Mouse (Mus musculus): ENCODE results near the gene Fkbp5.
"Not testable (repeated sequence)": the region's sequence is repeated elsewhere in the genome, so short reads cannot be mapped to it uniquely, and the experiment has no call there.

The Fkbp5 gene

DNA sequence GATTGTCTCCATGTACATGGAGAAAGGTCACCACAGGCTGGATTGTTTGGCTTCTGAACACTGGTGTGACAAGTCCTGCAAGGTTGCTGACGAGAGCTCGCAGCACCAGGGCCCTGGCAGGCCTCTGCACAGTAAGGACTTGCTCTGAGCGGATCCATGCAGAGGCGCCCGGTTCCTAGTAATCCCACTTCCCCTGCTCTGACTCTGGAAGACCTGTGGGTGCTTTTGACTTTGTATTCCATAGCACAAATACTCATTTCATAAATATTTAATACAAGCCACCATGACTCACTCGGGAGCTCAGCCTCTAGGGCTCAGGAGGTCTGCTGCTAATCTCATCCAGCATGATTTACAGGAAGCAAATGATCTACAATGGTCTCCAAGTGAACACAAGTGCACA, 97.7 kb downstream of the Fkbp5 start:
- no peak for DNase-seq (ENCODE audit: low read depth, low spot score)

GRCm38 (mm10) chr17:28418954-28419353, 98.4 kb downstream of the Fkbp5 start:
- no peak for DNase-seq (ENCODE audit: low read depth, low spot score)

DNA sequence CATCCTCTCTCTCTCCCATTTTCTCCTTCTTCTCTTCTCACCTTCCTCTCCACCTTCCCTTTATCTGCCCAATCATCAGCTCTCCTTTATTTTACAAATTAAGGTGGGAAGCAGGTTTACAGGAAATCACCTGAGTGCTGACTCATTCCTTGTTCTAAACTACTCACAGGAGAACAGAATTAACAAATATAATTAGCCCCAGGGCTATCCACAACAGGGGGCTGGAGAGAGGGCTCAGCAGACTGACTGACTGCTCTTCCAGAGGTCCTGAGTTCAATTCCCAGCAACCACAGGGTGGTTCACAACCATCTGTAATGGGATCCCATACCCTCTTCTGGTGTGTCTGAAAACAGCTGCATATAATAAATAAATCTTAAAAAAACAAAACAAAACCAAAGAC, 98.8 kb downstream of the Fkbp5 start:
- DNase-seq (ENCODE audit: low read depth, low spot score) = not testable (repeated sequence)

- no peak for DNase-seq (ENCODE audit: low read depth, low spot score)
Observed at GRCm38 (mm10) chr17:28417771-28418170, 99.6 kb downstream of the Fkbp5 start.

DNA sequence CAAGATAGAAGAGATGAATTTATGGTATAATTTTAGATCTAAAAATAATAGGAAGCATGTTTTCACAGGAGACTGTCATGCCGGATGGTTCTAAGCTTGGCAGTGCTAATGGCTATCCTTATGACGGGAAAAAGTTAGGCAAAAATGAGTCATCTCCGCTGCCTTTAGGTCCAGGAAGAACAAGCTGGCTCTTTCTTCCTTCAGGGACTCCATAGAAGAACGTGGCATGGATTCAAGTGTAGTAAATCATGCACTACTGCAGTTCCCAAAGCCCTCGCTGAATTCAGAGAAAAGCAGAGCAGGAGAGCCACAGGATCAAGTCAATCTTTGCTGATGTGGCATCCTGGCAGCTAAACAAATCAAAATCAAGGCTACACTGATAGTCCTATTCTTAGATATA, 102.1 kb downstream of the Fkbp5 start:
- DNase-seq (ENCODE audit: low read depth, low spot score) = no peak

GRCm38 (mm10) chr17:28411381-28411960, 105.9 kb downstream of the Fkbp5 start:
- DNase-seq (ENCODE audit: low read depth, low spot score) = no peak

DNA sequence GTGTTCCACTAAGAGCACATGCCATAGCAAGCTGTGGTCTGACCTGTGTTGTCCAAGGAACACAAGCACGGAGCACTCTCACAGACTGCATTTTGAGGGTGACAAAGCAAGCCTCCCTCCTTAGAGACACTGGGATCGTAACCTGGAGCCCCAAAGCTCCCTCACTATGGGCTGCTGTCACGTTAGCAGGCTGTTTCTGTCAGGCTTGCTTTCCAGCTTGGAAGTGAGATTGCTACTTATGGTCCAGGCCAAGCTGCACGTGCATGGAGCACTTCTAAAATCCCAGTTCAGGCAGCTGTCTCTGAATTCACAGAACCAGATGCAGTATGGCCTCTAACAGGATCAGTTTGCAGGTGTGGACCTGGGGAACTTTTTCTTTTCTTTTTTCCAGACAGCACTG, 106.6 kb downstream of the Fkbp5 start:
- no peak for DNase-seq (ENCODE audit: low read depth, low spot score)

DNA sequence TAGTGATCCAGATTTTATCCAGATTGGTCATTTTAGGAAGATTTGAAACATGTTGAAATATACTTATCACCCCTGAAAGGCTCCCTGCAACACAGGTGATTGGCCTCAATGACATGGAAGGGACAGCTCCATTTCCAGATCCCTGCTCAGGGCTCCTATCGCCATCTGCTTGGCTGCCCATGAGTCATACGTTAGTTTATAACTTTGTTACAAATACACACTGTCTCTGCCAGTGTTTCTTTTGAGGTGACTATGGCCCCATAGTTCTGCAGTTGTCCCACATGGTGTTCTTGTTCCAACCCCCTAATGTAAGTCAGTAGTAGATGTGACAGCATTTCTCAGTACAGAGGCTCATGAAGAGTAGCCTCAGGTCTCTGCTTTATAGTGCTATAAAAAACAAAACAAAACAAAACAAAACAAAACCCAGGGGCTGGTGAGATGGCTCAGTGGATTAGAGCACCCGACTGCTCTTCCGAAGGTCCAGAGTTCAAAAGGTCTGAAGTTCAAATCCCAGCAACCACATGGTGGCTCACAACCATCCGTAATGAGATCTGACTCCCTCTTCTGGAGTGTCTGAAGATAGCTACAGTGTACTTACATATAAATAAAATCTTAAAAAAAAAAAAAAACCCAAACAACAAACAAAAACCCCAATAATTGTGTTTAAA, 108.9 kb downstream of the Fkbp5 start:
- no peak for DNase-seq (ENCODE audit: low read depth, low spot score)

DNA sequence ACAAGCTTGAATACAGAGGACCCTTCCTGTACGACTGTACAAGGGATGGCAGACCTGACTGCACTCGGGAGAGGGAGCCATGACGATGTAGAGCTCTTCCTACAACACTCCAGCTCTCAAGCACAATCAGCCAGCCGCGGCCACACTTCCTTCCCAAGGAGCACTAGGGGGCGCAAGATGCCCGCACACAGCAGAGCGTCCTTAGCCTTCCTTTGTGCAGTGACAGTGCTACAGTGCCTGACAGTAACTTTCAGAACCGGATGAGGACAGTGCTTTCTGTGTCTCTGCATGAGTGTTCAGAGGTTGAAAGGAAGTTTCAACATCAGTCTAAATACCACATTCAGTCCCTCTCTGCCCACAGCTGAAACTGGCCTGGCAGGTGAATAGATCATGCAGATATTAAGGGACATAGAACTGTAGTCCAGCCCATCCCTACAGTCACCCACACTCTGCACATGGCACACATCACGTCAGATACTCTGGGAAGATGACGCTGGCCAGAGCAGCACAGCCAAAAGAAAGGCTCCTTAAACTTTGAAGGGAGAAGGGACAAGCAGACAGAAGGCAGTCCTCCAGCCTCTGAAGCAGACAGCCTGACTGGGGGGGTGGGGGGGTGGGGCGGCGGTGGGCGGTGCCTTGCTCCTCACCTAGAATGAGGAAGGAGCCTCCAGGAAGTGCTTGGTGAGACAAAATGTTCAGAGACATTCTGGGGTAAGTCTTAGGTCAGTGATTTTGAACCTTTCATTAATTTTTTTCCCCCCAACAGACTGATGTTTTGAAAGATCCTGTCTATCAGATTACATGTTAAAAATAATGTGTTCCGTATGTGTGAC, 109.7 kb downstream of the Fkbp5 start:
- peak; percentile 61 for DNase-seq (ENCODE audit: low read depth, low spot score)

- no peak for DNase-seq (ENCODE audit: low read depth, low spot score)
Observed at GRCm38 (mm10) chr17:28406471-28406870, 110.9 kb downstream of the Fkbp5 start.

DNA sequence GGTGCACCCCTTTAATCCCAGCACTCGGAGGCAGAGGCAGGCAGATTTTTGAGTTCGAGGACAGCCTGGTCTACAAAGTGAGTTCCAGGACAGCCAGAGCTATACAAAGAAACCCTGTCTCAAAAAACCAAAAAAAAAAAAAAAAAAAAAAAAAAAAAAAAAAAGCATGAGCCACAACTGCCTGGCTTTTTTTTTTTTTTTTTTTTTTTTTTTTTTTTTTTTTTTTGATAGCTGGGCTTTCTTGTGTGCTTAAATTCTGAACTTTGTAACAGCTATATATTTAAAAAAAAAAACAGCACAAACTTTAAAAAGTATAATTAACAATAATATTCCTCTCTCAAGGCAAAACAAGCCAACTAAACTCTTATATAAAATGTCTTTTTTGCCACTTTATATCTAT, 112.6 kb downstream of the Fkbp5 start:
- DNase-seq (ENCODE audit: low read depth, low spot score) = not testable (repeated sequence)

GRCm38 (mm10) chr17:28404301-28404700, 113.0 kb downstream of the Fkbp5 start:
- DNase-seq (ENCODE audit: low read depth, low spot score) = no peak

- DNase-seq (ENCODE audit: low read depth, low spot score) = no peak
Observed at GRCm38 (mm10) chr17:28394994-28395393, 122.3 kb downstream of the Fkbp5 start.

GRCm38 (mm10) chr17:28394051-28394765, 123.1 kb downstream of the Fkbp5 start:
- no peak for DNase-seq (ENCODE audit: low read depth, low spot score)

DNA sequence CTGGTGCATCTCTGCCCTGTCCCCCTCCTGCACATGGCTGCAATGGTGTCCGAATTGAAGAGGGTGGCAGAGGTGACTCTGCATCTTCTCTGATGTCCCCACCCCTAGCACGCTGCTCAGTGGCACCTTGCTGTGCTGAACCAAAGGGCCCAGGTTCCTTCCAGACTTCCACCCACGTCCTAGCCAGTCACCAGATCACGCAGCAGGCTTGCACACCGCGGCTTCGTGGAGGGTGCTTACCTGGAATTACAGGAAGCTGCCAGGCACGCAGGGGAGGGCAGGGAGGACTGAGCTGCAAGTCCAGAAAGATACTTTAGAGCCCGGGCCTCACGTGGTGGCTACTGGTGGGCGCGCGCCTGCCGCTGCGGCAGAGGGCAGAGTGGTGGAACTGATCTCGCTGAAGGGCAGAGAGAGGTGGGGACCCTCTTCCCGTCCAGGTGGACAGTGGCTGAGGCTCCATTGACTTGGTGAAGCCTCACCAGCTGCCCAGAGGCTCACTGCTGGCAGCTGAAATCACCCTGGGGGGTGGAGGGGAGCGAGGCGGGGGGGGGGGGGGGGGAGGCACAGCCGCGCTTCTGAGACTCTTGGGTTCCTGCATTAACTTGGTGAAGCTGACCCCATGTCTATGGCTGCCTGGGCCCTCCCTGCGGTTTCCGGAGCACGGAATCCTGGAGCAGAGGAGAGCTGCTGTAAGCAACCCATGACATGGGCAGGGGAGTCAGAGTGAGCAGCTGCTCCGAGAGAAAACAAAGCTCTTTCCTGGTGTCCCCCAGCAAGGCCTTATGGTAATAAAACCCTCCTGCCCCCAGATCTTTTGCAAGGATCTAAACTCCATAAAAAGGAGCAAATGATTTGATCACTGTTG, 125.5 kb downstream of the Fkbp5 start:
- no peak for DNase-seq (ENCODE audit: low read depth, low spot score)

DNA sequence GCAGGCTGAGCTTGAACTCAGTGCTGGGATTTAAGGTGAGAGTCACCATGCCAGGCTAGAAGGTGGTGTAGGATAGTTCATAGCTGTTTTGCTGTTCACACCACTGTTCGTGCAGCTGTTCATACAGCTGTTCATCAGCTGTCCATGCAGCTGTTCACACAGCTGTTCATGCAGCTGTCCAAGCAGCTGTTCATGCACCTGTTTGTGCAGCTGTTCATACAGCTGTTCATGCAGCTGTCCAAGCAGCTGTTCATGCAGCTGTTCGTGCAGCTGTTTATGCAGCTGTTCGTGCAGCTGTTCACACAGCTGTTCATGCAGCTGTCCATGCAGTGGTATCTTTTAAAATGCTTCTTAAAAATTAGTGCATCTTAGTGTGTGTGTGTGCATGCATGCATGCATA, 128.8 kb downstream of the Fkbp5 start:
- peak; percentile 52 for DNase-seq (ENCODE audit: low read depth, low spot score)

DNA sequence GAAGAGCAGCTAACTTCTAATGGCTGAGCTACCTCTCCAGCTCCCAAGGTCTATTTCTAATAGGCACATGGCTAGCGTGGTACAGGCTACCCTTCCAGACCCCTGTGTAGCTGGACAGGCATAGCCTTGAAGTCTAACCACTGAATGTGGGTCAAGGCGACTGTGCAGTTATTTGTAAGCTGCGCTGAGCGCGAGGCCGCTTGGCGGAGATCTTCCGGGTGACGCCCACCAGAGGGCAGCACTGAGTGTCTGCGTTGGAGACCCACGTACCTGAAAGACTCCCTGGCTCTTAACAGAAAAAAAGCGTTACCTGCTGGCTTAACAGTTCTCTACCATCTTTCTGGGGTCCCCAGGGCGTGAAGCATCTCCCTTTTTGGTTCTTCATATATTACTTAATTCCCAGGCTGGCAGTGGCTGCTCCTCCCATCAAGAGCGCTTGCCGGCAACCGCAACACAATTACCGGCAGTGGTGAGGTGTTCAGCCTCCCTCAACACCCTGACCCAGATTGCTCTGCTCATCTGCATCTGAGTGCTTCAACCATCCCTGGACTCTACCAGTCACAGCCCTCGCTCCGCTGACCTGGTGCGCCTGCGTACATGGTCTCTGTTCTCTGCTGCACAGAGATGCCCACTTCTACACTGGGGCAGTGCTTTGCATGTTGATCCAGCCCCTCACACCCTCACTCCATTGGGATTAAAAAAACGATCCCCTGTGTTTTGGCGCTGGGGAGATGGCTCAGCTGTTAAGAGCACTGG, 131.0 kb downstream of the Fkbp5 start:
- DNase-seq (ENCODE audit: low read depth, low spot score) = peak; percentile 87

DNA sequence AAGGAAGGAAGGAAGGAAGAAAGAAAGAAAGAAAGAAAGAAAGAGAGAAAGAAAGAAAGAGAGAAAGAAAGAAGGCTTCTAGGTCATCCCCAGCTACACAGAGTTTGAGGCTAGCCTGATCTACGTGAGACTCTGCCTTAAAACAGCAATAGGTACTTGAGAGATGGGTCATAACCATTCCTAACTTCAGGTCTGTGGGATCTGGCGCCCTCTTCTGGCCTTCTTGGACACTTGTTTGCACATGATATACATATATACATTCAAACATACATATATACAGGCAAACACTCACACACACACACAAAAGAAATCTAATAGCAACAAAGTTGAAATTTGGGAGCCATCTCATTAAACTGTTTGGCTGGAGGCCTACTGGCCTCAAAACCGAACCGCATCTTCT, 133.0 kb downstream of the Fkbp5 start:
- DNase-seq (ENCODE audit: low read depth, low spot score) = no peak

DNA sequence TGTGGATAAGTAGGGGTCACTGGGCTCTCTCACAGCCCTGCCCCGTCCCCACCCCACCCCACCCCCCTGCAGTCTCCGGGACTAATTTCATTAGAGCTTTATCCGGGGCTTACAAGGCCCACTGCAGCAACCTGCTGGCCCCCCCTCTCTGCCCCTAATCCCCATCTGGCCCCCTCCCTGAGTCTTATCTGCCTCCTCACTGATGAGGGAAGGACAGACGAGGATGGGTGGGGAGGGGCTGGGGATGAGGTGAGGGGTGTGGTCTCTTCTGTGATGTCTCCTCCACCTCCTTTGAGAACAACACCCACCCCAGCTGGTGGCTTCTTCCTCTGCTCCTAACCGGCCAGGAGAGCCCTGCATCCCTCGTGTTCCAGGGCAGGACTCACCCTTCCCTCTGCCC, 137.1 kb downstream of the Fkbp5 start:
- DNase-seq (ENCODE audit: low read depth, low spot score) = no peak

DNA sequence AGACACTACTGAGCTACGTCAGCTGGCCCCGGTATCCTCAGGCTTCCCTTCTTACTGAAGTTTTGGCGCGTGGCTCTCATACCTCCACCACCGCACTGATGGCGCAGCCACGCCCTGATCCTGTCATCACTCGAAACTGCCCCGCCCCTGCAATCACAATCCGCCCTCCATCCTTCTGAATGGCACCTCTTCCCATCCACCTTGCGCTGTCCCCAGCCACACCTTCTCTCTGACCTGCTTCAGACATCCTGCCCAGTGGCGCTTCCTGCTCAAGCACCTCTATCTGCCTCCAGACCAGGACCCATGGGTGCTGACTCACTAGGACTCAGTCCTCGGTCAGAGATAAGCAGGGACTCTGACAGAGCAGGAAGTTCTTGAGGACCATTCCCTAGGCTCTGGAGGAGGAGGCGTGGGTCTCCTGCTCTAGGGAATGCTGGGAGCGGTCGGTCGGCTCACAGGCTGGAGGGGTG, 141.7 kb downstream of the Fkbp5 start:
- DNase-seq (ENCODE audit: low read depth, low spot score) = no peak

Measured in forelimb bud, embryonic 11.5 days (tissue).